Mouse (Mus musculus): ENCODE data around the gene Gm21761. TPM values are rescaled to one million over a fixed set of nuclear protein-coding genes. Genes with fewer than 3 reads are reported as not detected.
A peak's percentile ranks its signal among the peaks of the same experiment; 100 is the strongest.
"Not testable (repeated sequence)": the region's sequence is repeated elsewhere in the genome, so short reads cannot be mapped to it uniquely, and the experiment has no call there.

The Gm21761 gene
- total RNA-seq (2015), result not detected in 2 replicates
- total RNA-seq (2017), result not detected in 2 replicates

GRCm38 (mm10) chr13:119929172-119929571 is at the start of gene Gm21761:
Gene Gm21761, minus strand, starts transcription at chr13:119929272.
- not testable (repeated sequence) for ATAC-seq (replicated peaks; ENCODE audit: poor library complexity)

- peak; percentile 73 for ATAC-seq (replicated peaks; ENCODE audit: poor library complexity)
These were observed 40.1 kb upstream of the Gm21761 start for GRCm38 (mm10) chr13:119969163-119969562.

GRCm38 (mm10) chr13:119968193-119968592 is 39.1 kb upstream of the Gm21761 start:
- ATAC-seq (replicated peaks; ENCODE audit: poor library complexity), result 0 out of 2 replicates have a peak, but pooled peaks have one; percentile 18

GRCm38 (mm10) chr13:119965968-119966367 is 36.9 kb upstream of the Gm21761 start:
- ATAC-seq (replicated peaks; ENCODE audit: poor library complexity), result not testable (repeated sequence)

GRCm38 (mm10) chr13:119965302-119965952 is 36.4 kb upstream of the Gm21761 start:
- peak; percentile 54 for ATAC-seq (replicated peaks; ENCODE audit: poor library complexity)

GRCm38 (mm10) chr13:119962856-119963255 is 33.8 kb upstream of the Gm21761 start:
- ATAC-seq (replicated peaks; ENCODE audit: poor library complexity), result peak; percentile 59

- peak; percentile 63 for ATAC-seq (replicated peaks; ENCODE audit: poor library complexity)
These were observed 26.5 kb upstream of the Gm21761 start for GRCm38 (mm10) chr13:119955567-119955966.

- ATAC-seq (replicated peaks; ENCODE audit: poor library complexity), result peak; percentile 58
These were observed 26.0 kb upstream of the Gm21761 start for GRCm38 (mm10) chr13:119955089-119955488.

GRCm38 (mm10) chr13:119950706-119951105 is 21.6 kb upstream of the Gm21761 start, which contains the start of gene B020031M17Rik:
Gene B020031M17Rik, minus strand, starts transcription at chr13:119950806.
- not testable (repeated sequence) for ATAC-seq (replicated peaks; ENCODE audit: poor library complexity)

- ATAC-seq (replicated peaks; ENCODE audit: poor library complexity), result peak; percentile 66
These were observed 4.3 kb downstream of the Gm21761 start for GRCm38 (mm10) chr13:119924597-119925340.

GRCm38 (mm10) chr13:119916966-119917722 is 11.9 kb downstream of the Gm21761 start:
- peak; percentile 76 for ATAC-seq (replicated peaks; ENCODE audit: poor library complexity)

GRCm38 (mm10) chr13:119916449-119916848 is 12.6 kb downstream of the Gm21761 start:
- ATAC-seq (replicated peaks; ENCODE audit: poor library complexity), result peak; percentile 60

- ATAC-seq (replicated peaks; ENCODE audit: poor library complexity), result peak; percentile 86
These were observed 30.5 kb downstream of the Gm21761 start for GRCm38 (mm10) chr13:119898549-119898948.

GRCm38 (mm10) chr13:119894685-119895084 is 34.4 kb downstream of the Gm21761 start, which contains the start of gene Tcstv1:
Gene Tcstv1, minus strand, starts transcription at chr13:119894785.
- not testable (repeated sequence) for ATAC-seq (replicated peaks; ENCODE audit: poor library complexity)

- ATAC-seq (replicated peaks; ENCODE audit: poor library complexity), result not testable (repeated sequence)
These were observed 42.2 kb downstream of the Gm21761 start for GRCm38 (mm10) chr13:119886896-119887295.

- ATAC-seq (replicated peaks; ENCODE audit: poor library complexity), result peak; percentile 86
These were observed 64.6 kb downstream of the Gm21761 start for GRCm38 (mm10) chr13:119864395-119864999.

GRCm38 (mm10) chr13:119862399-119862798 is 66.7 kb downstream of the Gm21761 start:
- peak; percentile 58 for ATAC-seq (replicated peaks; ENCODE audit: poor library complexity)
